Mouse (Mus musculus): ENCODE data around the gene 1810055G02Rik. TPM values are rescaled to one million over a fixed set of nuclear protein-coding genes. Genes with fewer than 3 reads are reported as not detected.

The 1810055G02Rik gene
- total and polyA plus RNA-seq, 3 experiments, result 5.6 to 9.5 (median 7.9) TPM

GRCm38 (mm10) chr19:3752621-3753239 lies 44.6 kb downstream of the 1810055G02Rik start:
- no peaks in the 10 kb centered on the region for H3K27me3 ChIP-seq (replicated peaks)
- H3K9me3 ChIP-seq (replicated peaks; ENCODE audit: low read length), result peaks cover 8% of the 10 kb centered on the region
- no peak overlapping the region for H3K4me3 ChIP-seq (replicated peaks in 1 of 3; ENCODE audit: low read depth in 2 of 3, low read length in 2 of 3, poor library complexity in 1 of 3)
- H3K4me1 ChIP-seq (ENCODE audit: control insufficient read depth in 1 of 2, insufficient read depth in 2 of 2), result peaks cover 0 to 2% of the 10 kb centered on the region in 2 experiments; a peak in 1 of 4 replicates
- H3K27ac ChIP-seq (ENCODE audit: insufficient read depth, low read depth), result no peak overlapping the region
- H3K4me2 ChIP-seq (ENCODE audit: insufficient read depth, low read depth, poor library complexity, severe bottlenecking), result no peak overlapping the region
- in situ Hi-C loops (cut with MboI; ENCODE audit: low pct_ligation_motif_present, low pct_unique_long_range_greater_than_20kb, low sequenced_read_pairs) (loop anchor here (5.0 kb wide), 1 partner anchor 35 kb away; no protein-coding TSS in a partner anchor), dilution Hi-C loops (cut with MboI; ENCODE audit: extremely low pct_ligation_motif_present, extremely low pct_unique_long_range_greater_than_20kb, low sequenced_read_pairs) (no loop called here)
- H3K79me2 ChIP-seq (replicated peaks; ENCODE audit: control insufficient read depth, extremely low read depth, insufficient read depth, poor library complexity, severe bottlenecking), result no peaks in the 10 kb centered on the region
- DNase-seq (ENCODE audit: extremely low read depth), result no peak
- TF ChIP-seq ELF1 (IDR thresholded peaks at IDR 0.05; ENCODE audit: low read depth, low read length) (no peak), JUN (IDR thresholded peaks at IDR 0.05; ENCODE audit: insufficient read depth, low read depth, low read length) (no peak), ZMIZ1 (IDR thresholded peaks at IDR 0.05; ENCODE audit: low read depth, low read length) (no peak), RCOR1 (conservative IDR thresholded peaks at IDR 0.05; ENCODE audit: low read depth, low read length) (no peak), CTCF (conservative IDR thresholded peaks at IDR 0.05 in 1 of 2, IDR thresholded peaks at IDR 0.05 in 1 of 2; ENCODE audit: low read depth in 2 of 2, low read length in 2 of 2) (no peak), USF2 (conservative IDR thresholded peaks at IDR 0.05; ENCODE audit: low read depth, low read length) (no peak), UBTF (IDR thresholded peaks at IDR 0.05; ENCODE audit: low read depth, low read length) (no peak), ZC3H11A (IDR thresholded peaks at IDR 0.05; ENCODE audit: low read depth, low read length) (no peak), HCFC1 (IDR thresholded peaks at IDR 0.05; ENCODE audit: low read depth, low read length) (no peak), SMC3 (IDR thresholded peaks at IDR 0.05; ENCODE audit: low read depth, low read length) (no peak)
- no peaks in the 10 kb centered on the region for H3K36me3 ChIP-seq (replicated peaks in 1 of 2; ENCODE audit: control insufficient read depth in 1 of 2, insufficient read depth in 1 of 2, low read length in 1 of 2)
- no peak overlapping the region for H3K9ac ChIP-seq (ENCODE audit: insufficient read depth, low read depth)

- no peak for TF ChIP-seq ETS1 (conservative IDR thresholded peaks at IDR 0.05; ENCODE audit: low read depth, low read length)
- no peak for TF ChIP-seq POLR2A (IDR thresholded peaks at IDR 0.05; ENCODE audit: low read depth, low read length)
- no peak for TF ChIP-seq ZNF384 (IDR thresholded peaks at IDR 0.05; ENCODE audit: low read depth, low read length)
- no peak for TF ChIP-seq PAX5 (IDR thresholded peaks at IDR 0.05; ENCODE audit: low read length)
- no peak for TF ChIP-seq BHLHE40 (IDR thresholded peaks at IDR 0.05; ENCODE audit: low read depth, low read length)
- no peak for TF ChIP-seq EP300 (IDR thresholded peaks at IDR 0.05; ENCODE audit: low read length)
- TF ChIP-seq E2F4 (IDR thresholded peaks at IDR 0.05; ENCODE audit: insufficient replicate concordance, low read depth, low read length), result no peak
- no peak for TF ChIP-seq ZMIZ1 (IDR thresholded peaks at IDR 0.05; ENCODE audit: low read depth, low read length)
- no peak for TF ChIP-seq MYC (IDR thresholded peaks at IDR 0.05; ENCODE audit: low read depth, low read length)
- no peak for TF ChIP-seq JUN (IDR thresholded peaks at IDR 0.05; ENCODE audit: insufficient read depth, low read depth, low read length)
- H3K36me3 ChIP-seq (replicated peaks in 1 of 2; ENCODE audit: control insufficient read depth in 1 of 2, insufficient read depth in 1 of 2, low read length in 1 of 2), result no peaks in the 10 kb centered on the region
- in situ Hi-C loops (cut with MboI; ENCODE audit: low pct_ligation_motif_present, low pct_unique_long_range_greater_than_20kb, low sequenced_read_pairs), result loop anchor here (5.0 kb wide), 1 partner anchor 36 kb away; no protein-coding TSS in a partner anchor
- H3K9ac ChIP-seq (ENCODE audit: insufficient read depth, low read depth), result no peak overlapping the region
- no peak for DNase-seq (ENCODE audit: extremely low read depth)
- dilution Hi-C loops (cut with MboI; ENCODE audit: extremely low pct_ligation_motif_present, extremely low pct_unique_long_range_greater_than_20kb, low sequenced_read_pairs), result no loop called here
- no peaks in the 10 kb centered on the region for H3K27me3 ChIP-seq (replicated peaks)
- H3K4me1 ChIP-seq (ENCODE audit: control insufficient read depth in 1 of 2, insufficient read depth in 2 of 2), result peaks cover 0 to 2% of the 10 kb centered on the region in 2 experiments; a peak in 1 of 4 replicates
- H3K4me2 ChIP-seq (ENCODE audit: insufficient read depth, low read depth, poor library complexity, severe bottlenecking), result no peak overlapping the region
- no peak overlapping the region for H3K4me3 ChIP-seq (replicated peaks in 1 of 3; ENCODE audit: low read depth in 2 of 3, low read length in 2 of 3, poor library complexity in 1 of 3)
- peaks cover 4% of the 10 kb centered on the region for H3K9me3 ChIP-seq (replicated peaks; ENCODE audit: low read length)
- H3K27ac ChIP-seq (ENCODE audit: insufficient read depth, low read depth), result no peak overlapping the region
- no peaks in the 10 kb centered on the region for H3K79me2 ChIP-seq (replicated peaks; ENCODE audit: control insufficient read depth, extremely low read depth, insufficient read depth, poor library complexity, severe bottlenecking)
Observed at GRCm38 (mm10) chr19:3753240-3753633, 45.1 kb downstream of the 1810055G02Rik start.

Measured in CH12.LX (cell line).